Mouse (Mus musculus) mesoderm, embryonic 11.5 days (tissue): ENCODE data around the gene Cnih4.

Experiments used
- DNase-seq: peaks from one replicate; pipeline ENCODE4 v3.0.0-alpha.2; 2012; ENCODE audit warnings: low read depth, low spot score

Gene Cnih4

DNA sequence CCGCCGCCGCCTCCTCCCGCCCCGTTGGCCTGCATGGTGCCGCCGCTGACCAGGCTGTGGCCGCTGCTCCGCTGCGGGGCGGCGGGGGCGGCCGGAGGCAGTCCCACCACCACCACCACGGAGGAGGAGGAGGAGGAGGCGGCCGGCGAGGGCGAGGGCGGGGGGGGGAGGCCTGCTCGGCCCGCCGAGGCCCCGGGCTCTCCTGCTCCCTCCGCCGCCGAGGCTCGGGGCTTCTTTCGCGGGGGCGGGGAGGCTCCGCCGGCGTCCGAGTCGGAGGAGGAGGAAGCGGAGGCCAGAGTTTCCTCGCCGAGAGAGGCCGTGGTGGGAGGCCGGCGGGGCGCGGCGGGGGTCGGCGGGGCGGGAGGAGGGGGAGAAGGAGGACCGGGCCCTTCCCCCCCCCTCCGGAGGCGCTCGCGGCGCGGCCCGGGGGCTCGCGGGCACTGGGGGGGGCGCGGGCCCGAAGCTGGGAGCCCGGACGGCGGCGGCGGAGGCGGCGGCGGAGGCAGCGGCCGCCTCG, 67.0 kb downstream of the Cnih4 start:
- no peak for DNase-seq

DNA sequence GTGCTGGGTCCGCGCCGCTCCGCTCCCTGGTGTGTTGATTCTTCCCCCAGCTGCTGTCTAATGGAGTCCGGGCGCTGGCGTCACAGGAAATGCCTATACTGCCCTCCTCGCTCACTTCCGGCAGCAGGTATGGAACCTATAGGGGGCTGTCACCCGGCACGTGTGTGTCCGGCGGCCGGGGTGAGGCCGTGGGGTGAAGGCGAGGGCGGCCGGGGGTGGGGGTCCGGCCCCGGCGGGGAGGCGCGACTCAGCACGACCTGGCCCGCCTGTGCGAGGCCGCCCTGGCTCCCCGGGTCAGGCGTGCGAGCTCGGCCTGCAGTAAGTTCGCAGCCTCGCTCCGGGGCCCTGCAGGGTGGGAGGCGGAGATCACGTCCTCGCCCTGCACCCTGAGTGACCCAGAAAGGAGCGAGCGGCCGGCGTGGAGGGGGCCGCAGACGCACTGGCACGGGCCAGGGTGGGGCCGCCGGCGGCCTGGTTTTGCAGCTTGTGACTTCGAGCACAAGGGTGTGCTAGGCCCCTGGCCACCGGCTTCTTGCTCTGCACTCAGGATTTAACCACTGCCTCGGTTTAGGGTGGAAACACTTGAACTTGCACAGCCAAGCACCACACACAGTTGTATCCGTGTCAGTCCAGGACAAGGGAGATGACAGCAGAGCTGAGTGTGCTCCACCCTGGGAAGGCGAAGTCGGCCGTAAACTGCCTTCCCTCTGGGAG, 67.6 kb downstream of the Cnih4 start, which contains the start of gene Wdr26:
Gene Wdr26, minus strand, starts transcription at position 82 of the 714 bp plus-strand sequence.
- peak; percentile 91 for DNase-seq

DNA sequence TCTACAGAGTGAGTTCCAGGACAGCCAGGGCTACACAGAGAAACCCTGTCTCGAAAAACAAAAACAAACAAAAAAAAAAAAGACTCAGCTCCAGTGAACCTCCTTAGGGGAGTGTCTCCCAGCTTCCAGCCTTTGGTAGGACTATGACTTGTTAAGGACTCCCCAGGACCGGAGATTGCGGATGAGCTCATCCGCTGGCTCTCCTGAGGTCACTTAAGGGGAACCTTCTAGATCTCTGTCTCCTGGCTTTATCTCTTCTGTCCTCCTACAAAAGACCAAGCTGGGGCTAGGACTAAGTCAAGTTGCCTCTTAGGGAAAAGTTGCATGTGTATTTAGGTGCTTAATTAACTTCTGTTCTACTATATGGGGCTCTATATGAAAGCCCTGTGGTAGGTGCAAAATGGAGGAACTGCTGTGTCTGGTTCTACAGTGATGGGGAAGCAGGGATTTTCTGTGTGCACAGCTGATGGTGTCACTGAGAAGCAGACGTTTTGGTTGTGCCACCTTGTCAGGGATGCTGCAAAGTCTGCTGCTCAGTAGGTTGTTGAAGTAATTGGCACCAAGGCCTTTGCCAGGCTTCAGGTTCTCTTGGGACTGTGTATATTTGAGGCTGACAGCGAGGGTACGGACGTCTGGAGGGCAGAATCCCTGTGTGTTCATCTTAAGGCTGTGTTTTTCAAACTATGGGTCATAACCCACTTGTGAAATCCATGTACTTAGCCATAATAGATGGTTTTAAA, 70.0 kb downstream of the Cnih4 start:
- DNase-seq = no peak

DNA sequence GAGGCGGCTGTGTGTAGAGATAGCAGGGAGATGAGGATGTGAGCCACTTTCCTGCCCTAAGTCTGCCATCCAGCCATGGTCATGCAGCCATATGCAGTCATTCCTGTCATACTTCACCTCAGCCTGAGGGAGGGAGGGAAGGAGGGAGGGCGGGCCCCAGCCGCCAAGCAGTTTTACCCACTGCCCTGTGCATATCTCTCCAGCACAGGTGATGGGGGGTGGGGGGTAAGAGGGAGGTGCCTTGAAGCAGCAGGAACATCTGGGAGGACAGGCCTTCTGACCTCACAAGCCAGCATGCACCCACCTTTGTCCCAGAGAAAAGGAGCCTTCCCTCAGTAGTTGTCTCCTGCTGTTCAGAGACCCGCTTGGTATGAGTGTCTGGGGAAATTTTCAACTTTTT, 71.8 kb downstream of the Cnih4 start:
- no peak for DNase-seq
